Mouse (Mus musculus) embryonic facial prominence, embryonic 13.5 days (tissue): ENCODE data around the gene Gm27021. TPM values are rescaled to one million over a fixed set of nuclear protein-coding genes. Genes with fewer than 3 reads are reported as not detected.

Source experiments
- ATAC-seq: fragments of 200-750 bp; cut with Nextera tagmentation; 2 replicates; pipeline ENCODE4 v1.8.0; 2017; ENCODE audit warnings: low read depth; ENCODE audit not compliant: insufficient number of reproducible peaks, insufficient read depth, low FRiP score, low TSS enrichment
- H3K27ac ChIP-seq: fragments of 300-500 bp; sonication (generic); 2 replicates; pipeline ENCODE4 v1.5.1; 2015; ENCODE audit warnings: moderate library complexity, mild to moderate bottlenecking, inconsistent platforms
- H3K27me3 ChIP-seq: fragments of 300-500 bp; sonication (generic); 2 replicates; pipeline ENCODE4 v1.6.1; 2015; ENCODE audit warnings: mild to moderate bottlenecking, inconsistent platforms
- H3K36me3 ChIP-seq: fragments of 300-500 bp; sonication (generic); 2 replicates; pipeline ENCODE4 v1.6.1; 2015; ENCODE audit warnings: mild to moderate bottlenecking, inconsistent platforms
- H3K4me1 ChIP-seq: fragments of 300-500 bp; sonication (generic); 2 replicates; pipeline ENCODE4 v1.6.1; 2015; ENCODE audit warnings: inconsistent platforms
- H3K4me2 ChIP-seq: fragments of 300-500 bp; sonication (generic); 2 replicates; pipeline ENCODE4 v1.6.1; 2015; ENCODE audit warnings: moderate library complexity, mild to moderate bottlenecking, inconsistent platforms
- H3K4me3 ChIP-seq: fragments of 300-500 bp; sonication (generic); 2 replicates; pipeline ENCODE4 v1.5.1; 2015; ENCODE audit warnings: mild to moderate bottlenecking, inconsistent platforms
- H3K9ac ChIP-seq: fragments of 300-500 bp; sonication (generic); 2 replicates; pipeline ENCODE4 v1.6.1; 2015; ENCODE audit warnings: mild to moderate bottlenecking, inconsistent platforms
- H3K9me3 ChIP-seq: fragments of 300-500 bp; sonication (generic); 2 replicates; pipeline ENCODE4 v1.6.1; 2016; ENCODE audit warnings: inconsistent platforms
- WGBS: fragments of 180-500 bp; shearing (Covaris S2); methylation state at CpG from one replicate; pipeline ENCODE4 v1.1.7; 2015; ENCODE audit warnings: mixed read lengths; 5-methylcytosine and 5-hydroxymethylcytosine counted together
- polyA plus RNA-seq: library from polyadenylated mRNA; unstranded; fragments of >200 nt; fragmentation: Nextera tagmentation; extraction: Ambion mirVana; gene quantifications from 2 replicates; pipeline ENCODE4 v1.2.1, GENCODE M21; 2015

The Gm27021 gene
- polyA plus RNA-seq = 5.9 and 6.7 TPM in 2 replicates

DNA sequence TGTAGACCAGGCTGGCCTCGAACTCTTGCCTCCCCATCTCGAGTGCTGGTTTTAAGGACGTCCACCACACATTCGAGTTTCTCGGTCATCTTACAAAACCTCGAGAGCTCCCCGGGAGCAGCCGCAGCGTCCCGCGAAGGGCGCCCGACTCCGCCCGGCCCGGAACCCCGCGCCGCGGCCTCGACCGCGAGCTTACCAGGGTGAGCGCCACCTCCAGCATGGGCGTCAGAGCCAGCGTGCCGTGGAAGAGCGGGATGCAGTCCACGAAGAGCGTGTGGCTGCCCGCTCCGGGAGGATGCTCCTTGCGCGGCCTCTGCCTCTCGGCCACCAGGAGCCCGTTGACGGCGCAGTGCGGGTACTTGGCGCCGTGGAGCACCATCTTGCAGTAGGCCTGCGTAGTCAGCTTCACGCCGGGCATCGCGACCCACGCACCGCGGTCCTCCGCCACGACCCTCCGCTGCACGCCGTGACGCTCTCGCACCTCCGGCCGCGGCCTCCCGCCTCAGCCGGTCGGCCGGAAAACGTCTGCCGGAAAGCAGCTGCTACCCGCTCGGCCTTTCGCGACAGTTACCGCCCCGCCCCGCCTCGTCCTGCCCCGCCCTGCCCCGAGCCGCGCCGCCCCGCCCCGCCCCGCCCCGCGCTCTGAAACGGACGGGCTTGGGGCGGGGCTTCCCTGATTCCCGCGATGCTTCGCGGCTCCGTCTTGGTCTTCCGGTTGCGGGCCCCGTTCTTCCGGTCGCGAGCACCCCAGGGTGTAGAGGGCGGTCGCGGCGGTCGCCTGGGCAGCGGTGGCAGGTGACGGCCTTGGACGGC, at the start of gene Gm27021, which contains the start of gene Cox4i1:
Gm27021 (minus strand) TSS at position 519 of the 813 bp plus-strand sequence.
Cox4i1 (plus strand) TSS at position 662 of the 813 bp plus-strand sequence.
- ATAC-seq = peak; percentile 82
- peak within 1 kb of the TSS; percentile 97 for H3K9ac ChIP-seq
- H3K4me3 ChIP-seq = peak within 1 kb of the TSS; percentile 97
- H3K27me3 ChIP-seq = no peaks in the 10 kb centered on the region
- peaks cover 31% of the 10 kb centered on the region for H3K36me3 ChIP-seq
- peak within 1 kb of the TSS; percentile 91 for H3K4me2 ChIP-seq
- no peaks in the 10 kb centered on the region for H3K9me3 ChIP-seq
- WGBS = under 1% methylated on average over 95 of the region's 105 CpGs
- H3K27ac ChIP-seq = peak within 1 kb of the TSS; percentile 88
- H3K4me1 ChIP-seq = peaks cover 51% of the 10 kb centered on the region

DNA sequence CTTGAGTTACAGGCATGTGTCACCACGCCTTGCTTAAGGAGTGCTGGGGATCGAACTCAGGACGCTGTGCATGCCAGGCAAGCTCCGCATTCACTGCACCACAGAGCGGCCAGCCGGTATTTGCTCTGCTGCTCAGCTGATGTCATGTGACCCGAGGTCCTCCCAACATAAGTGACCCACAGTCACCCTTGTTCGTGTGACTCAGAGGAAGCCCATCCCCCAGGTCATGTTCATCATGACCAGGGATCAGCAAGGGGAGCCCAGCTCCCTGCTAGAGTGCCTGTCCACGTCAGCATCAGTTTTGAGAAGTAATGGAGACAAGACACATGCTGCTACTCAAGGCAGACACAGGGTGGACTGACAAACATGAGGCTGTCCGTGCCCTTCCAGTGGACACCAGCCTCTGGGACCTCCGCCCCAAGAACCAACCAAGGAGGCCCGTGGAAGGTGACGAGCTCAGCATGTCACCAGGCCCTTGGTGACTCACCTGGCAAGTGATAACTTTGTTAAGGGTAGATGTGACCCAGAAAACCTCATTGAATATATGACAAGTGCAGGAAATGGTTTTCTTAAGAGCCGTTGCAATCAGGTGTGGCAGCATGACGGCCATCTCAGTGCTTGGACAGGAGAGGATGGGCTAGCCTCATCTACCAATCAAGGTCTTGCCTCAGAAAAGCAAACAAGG, 48.3 kb upstream of the Gm27021 start:
- Histone ChIP-seq H3K27me3 (no peaks in the 10 kb centered on the region), H3K9me3 (no peaks in the 10 kb centered on the region), H3K4me2 (no peak overlapping the region), H3K27ac (no peak overlapping the region), H3K36me3 (no peaks in the 10 kb centered on the region), H3K4me1 (peaks cover 4% of the 10 kb centered on the region; the same call in 1 of the 2 replicates), H3K9ac (no peak overlapping the region), H3K4me3 (no peak overlapping the region)
- 76% methylated on average over 15 of the region's 15 CpGs for WGBS
- no peak for ATAC-seq

DNA sequence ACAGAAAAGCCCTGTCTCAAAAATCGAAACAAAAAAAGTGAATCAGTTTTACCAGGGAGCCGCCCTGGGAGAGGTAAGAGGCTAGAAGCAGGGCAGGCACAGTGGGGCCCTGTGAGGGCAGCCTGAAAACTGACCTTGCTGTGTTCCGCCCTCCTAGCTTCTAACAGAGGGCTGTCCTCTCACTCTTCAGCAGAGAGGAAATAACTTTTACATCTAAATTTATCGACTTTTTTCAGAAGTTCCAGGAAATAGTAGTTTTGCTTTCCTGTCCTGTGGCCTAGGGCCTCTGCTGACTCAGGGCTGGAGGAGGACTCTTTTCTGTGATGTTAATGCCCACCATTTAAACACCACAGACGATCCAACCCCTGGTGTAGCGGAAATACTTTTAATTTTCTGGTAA, 47.3 kb upstream of the Gm27021 start:
- no peaks in the 10 kb centered on the region for H3K9me3 ChIP-seq
- no peaks in the 10 kb centered on the region for H3K36me3 ChIP-seq
- no peak overlapping the region for H3K27ac ChIP-seq
- peaks cover 4% of the 10 kb centered on the region; the same call in 1 of the 2 replicates for H3K4me1 ChIP-seq
- no peak overlapping the region for H3K9ac ChIP-seq
- WGBS = 68% methylated on average over 6 of the region's 6 CpGs
- H3K27me3 ChIP-seq = no peaks in the 10 kb centered on the region
- H3K4me2 ChIP-seq = no peak overlapping the region
- H3K4me3 ChIP-seq = no peak overlapping the region
- no peak for ATAC-seq

DNA sequence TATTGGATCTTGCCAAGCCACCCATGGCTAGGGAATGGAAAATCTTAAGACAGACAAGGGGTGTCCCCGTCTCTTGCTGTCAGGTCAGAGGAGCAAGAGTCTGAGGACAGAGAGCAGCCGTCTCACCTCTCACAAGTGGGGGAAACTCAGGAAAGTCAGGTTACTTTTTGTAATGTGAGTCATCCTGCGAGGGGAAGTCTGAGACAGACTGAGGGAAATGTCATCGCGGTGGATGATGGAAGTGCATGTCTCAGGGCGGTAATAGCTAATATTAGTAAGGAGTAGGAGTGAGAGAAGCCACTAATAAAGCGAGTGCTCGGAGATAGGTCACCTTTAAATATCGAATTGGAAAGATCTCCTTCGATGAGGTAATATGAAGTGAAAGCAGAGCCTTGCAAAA, 41.3 kb upstream of the Gm27021 start:
- H3K4me1 ChIP-seq = no peaks in the 10 kb centered on the region
- H3K9me3 ChIP-seq = no peaks in the 10 kb centered on the region
- no peak for ATAC-seq
- no peak overlapping the region for H3K9ac ChIP-seq
- WGBS = 78% methylated on average over 10 of the region's 10 CpGs
- H3K27ac ChIP-seq = no peak overlapping the region
- no peaks in the 10 kb centered on the region for H3K36me3 ChIP-seq
- H3K4me2 ChIP-seq = no peak overlapping the region
- peaks cover 9% of the 10 kb centered on the region; the same call in 1 of the 2 replicates for H3K27me3 ChIP-seq
- H3K4me3 ChIP-seq = no peak overlapping the region

DNA sequence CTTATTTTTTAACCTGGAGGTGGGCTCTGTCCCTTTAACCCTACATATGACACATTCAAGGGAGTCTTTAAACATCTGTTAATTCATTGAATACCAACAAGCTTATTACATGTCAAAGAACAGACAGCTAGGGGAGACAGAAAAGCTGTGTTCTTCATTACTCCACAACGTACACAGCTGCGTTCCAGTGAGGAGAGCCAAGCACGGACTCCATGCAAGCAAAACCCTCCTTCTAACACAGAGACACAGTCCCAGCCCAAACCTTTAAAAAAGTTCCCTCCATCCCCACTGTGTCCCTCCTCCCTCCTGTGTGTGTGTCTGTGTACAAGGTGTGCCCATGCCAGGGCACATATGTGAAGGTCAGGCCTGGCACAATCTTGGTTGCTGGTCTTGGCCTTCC, 38.3 kb upstream of the Gm27021 start:
- Histone ChIP-seq H3K9me3 (no peaks in the 10 kb centered on the region), H3K4me3 (no peak overlapping the region), H3K36me3 (no peaks in the 10 kb centered on the region), H3K4me2 (no peak overlapping the region), H3K4me1 (no peaks in the 10 kb centered on the region), H3K9ac (no peak overlapping the region), H3K27me3 (peaks cover 12% of the 10 kb centered on the region; the same call in 1 of the 2 replicates), H3K27ac (no peak overlapping the region; the same call in 1 of the 2 replicates)
- 47% methylated on average over 3 of the region's 3 CpGs for WGBS
- ATAC-seq = no peak

DNA sequence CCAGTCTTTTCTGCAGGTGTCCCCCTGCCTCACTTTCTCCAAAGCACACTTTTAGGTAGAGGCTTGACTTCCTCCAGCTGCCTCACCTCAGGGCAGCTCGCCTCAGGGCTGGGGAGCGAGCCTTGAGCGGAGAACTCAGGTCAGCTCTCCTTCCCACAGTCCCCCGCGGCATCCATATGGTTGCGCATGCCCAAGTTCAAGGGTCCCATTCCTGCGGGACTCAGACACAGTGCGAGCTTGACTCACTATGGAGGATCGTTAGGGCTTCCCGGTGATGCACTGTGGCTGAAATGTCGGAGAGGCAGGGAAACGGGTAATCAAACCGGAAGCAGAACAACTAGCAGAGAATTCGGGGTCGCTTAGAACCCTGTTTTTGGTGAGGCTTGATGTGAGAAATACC, 37.3 kb upstream of the Gm27021 start:
- ATAC-seq = no peak
- no peak overlapping the region for H3K27ac ChIP-seq
- no peaks in the 10 kb centered on the region for H3K36me3 ChIP-seq
- H3K9me3 ChIP-seq = no peaks in the 10 kb centered on the region
- H3K4me1 ChIP-seq = no peaks in the 10 kb centered on the region
- 84% methylated on average over 15 of the region's 15 CpGs for WGBS
- peaks cover 12% of the 10 kb centered on the region; the same call in 1 of the 2 replicates for H3K27me3 ChIP-seq
- no peak overlapping the region for H3K9ac ChIP-seq
- no peak overlapping the region for H3K4me2 ChIP-seq
- H3K4me3 ChIP-seq = no peak overlapping the region

GRCm38 (mm10) chr8:120704203-120704602, 36.3 kb upstream of the Gm27021 start:
- no peak overlapping the region for H3K27ac ChIP-seq
- 76% methylated on average over 9 of the region's 9 CpGs for WGBS
- ATAC-seq = no peak

GRCm38 (mm10) chr8:120701758-120702465, 34.0 kb upstream of the Gm27021 start:
- Histone ChIP-seq H3K9me3 (no peaks in the 10 kb centered on the region), H3K27me3 (peaks cover 12% of the 10 kb centered on the region; the same call in 1 of the 2 replicates), H3K4me3 (no peak overlapping the region), H3K27ac (no peak overlapping the region), H3K36me3 (no peaks in the 10 kb centered on the region), H3K9ac (no peak overlapping the region), H3K4me1 (peaks cover 4% of the 10 kb centered on the region), H3K4me2 (no peak overlapping the region)
- 58% methylated on average over 19 of the region's 19 CpGs for WGBS
- no peak for ATAC-seq

More at GRCm38 (mm10) chr8:120704203-120704602, 36.3 kb upstream of the Gm27021 start:
- H3K4me1 ChIP-seq = no peaks in the 10 kb centered on the region
- no peaks in the 10 kb centered on the region for H3K9me3 ChIP-seq
- peaks cover 12% of the 10 kb centered on the region; the same call in 1 of the 2 replicates for H3K27me3 ChIP-seq
- no peak overlapping the region for H3K4me2 ChIP-seq
- H3K36me3 ChIP-seq = no peaks in the 10 kb centered on the region
- no peak overlapping the region for H3K9ac ChIP-seq
- H3K4me3 ChIP-seq = no peak overlapping the region

DNA sequence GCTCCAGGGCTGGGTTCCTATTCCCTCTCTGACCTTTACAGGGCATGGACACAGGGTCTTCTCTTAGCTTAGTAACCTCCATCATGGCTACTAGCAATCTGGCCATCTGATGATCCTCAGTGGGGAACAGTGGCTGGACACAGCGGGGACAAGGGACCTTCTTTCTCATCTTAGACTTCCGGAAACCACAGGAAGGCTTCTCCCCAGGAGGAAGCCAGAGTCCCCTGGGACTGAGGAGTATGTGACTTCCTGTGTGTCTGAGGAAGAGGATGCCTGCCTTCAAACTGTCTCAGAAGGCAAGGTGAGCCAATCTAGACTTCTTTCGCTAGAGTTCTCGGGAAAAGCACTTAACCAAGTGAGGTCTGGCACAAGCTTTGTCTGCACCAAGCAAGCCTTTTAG, 32.2 kb upstream of the Gm27021 start:
- H3K27me3 ChIP-seq = peaks cover 10% of the 10 kb centered on the region; the same call in 1 of the 2 replicates
- H3K36me3 ChIP-seq = no peaks in the 10 kb centered on the region
- no peak overlapping the region for H3K9ac ChIP-seq
- peaks cover 8% of the 10 kb centered on the region for H3K4me1 ChIP-seq
- ATAC-seq = no peak
- H3K27ac ChIP-seq = no peak overlapping the region
- H3K9me3 ChIP-seq = no peaks in the 10 kb centered on the region
- 83% methylated on average over 4 of the region's 4 CpGs for WGBS
- no peak overlapping the region for H3K4me2 ChIP-seq
- H3K4me3 ChIP-seq = no peak overlapping the region

- Histone ChIP-seq H3K9me3 (no peaks in the 10 kb centered on the region), H3K36me3 (no peaks in the 10 kb centered on the region), H3K9ac (no peak overlapping the region), H3K4me1 (peaks cover 8% of the 10 kb centered on the region), H3K27me3 (peaks cover 7% of the 10 kb centered on the region; the same call in 1 of the 2 replicates), H3K27ac (no peak overlapping the region), H3K4me2 (no peak overlapping the region), H3K4me3 (no peak overlapping the region)
- WGBS = 55% methylated on average over 2 of the region's 2 CpGs
- ATAC-seq = no peak
Observed at GRCm38 (mm10) chr8:120699565-120699964, 31.7 kb upstream of the Gm27021 start.

DNA sequence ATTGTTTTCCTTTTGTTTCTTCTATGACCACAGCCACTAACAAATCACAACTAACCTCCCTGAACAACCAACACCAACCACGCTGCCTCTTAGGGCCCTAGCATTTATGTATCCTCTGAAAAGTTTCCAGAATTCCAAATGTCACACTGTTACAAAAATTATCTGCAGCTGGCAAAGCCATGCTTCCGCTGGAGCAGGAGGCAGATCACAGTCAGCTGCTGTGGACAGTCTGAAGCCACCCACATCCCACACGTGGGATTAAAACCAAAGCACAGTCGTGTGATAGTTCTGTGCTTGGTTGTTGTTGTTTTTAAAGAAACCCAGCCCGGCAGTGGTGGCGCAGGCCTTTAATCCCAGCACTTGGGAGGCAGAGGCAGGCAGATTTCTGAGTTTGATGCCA, 31.2 kb upstream of the Gm27021 start:
- 59% methylated on average over 6 of the region's 6 CpGs for WGBS
- H3K27ac ChIP-seq = 0 out of 2 replicates have a peak overlapping the region, but pooled peaks have one; percentile 11
- no peak for ATAC-seq

More for the DNA sequence above, 31.2 kb upstream of the Gm27021 start:
- Histone ChIP-seq H3K9ac (no peak overlapping the region), H3K4me3 (no peak overlapping the region), H3K4me1 (peaks cover 8% of the 10 kb centered on the region), H3K4me2 (no peak overlapping the region), H3K36me3 (no peaks in the 10 kb centered on the region), H3K9me3 (no peaks in the 10 kb centered on the region), H3K27me3 (0 out of 2 replicates have a peak, but pooled peaks cover 3% of the 10 kb centered on the region)
